Mouse (Mus musculus): ENCODE results near the gene Aspdh.
A peak's percentile ranks its signal among the peaks of the same experiment; 100 is the strongest.

The Aspdh gene

GRCm38 (mm10) chr7:44472961-44473646, 7.9 kb downstream of the Aspdh start:
- peak; percentile 5 for DNase-seq

- peak; percentile 85 for DNase-seq
Measured at GRCm38 (mm10) chr7:44474419-44474818, 9.2 kb downstream of the Aspdh start.

- peak; percentile 11 for DNase-seq
Measured at GRCm38 (mm10) chr7:44475046-44475614, 9.9 kb downstream of the Aspdh start.

GRCm38 (mm10) chr7:44482836-44483435, 17.7 kb downstream of the Aspdh start:
- DNase-seq = no peak

GRCm38 (mm10) chr7:44484109-44484508, 18.9 kb downstream of the Aspdh start:
- no peak for DNase-seq

GRCm38 (mm10) chr7:44484841-44485571, 19.8 kb downstream of the Aspdh start:
- peak; percentile 76 for DNase-seq

- DNase-seq = no peak
Measured at GRCm38 (mm10) chr7:44485572-44486195, 20.5 kb downstream of the Aspdh start.

- DNase-seq = no peak
Measured at GRCm38 (mm10) chr7:44486927-44487575, 21.9 kb downstream of the Aspdh start.

- no peak for DNase-seq
Measured at GRCm38 (mm10) chr7:44487936-44488335, 22.7 kb downstream of the Aspdh start.

GRCm38 (mm10) chr7:44488545-44488944, 23.4 kb downstream of the Aspdh start:
- no peak for DNase-seq

- DNase-seq = no peak
Measured at GRCm38 (mm10) chr7:44490281-44490680, 25.1 kb downstream of the Aspdh start.

GRCm38 (mm10) chr7:44491391-44491790, 26.2 kb downstream of the Aspdh start:
- no peak for DNase-seq

- no peak for DNase-seq
Measured at GRCm38 (mm10) chr7:44492166-44492826, 27.1 kb downstream of the Aspdh start.

- DNase-seq = no peak
Measured at GRCm38 (mm10) chr7:44494681-44495080, 29.5 kb downstream of the Aspdh start.

GRCm38 (mm10) chr7:44495086-44495485, 29.9 kb downstream of the Aspdh start:
- no peak for DNase-seq

- DNase-seq = peak; percentile 98
Measured at GRCm38 (mm10) chr7:44495992-44496770, 31.0 kb downstream of the Aspdh start, which contains the start of the genes Emc10 and Fam71e1. Emc10 (minus strand) TSS chr7:44496529. Fam71e1 (plus strand) TSS chr7:44496581.

GRCm38 (mm10) chr7:44496771-44497109, 31.5 kb downstream of the Aspdh start:
- DNase-seq = no peak

- DNase-seq = no peak
Measured at GRCm38 (mm10) chr7:44497361-44498055, 32.3 kb downstream of the Aspdh start.

GRCm38 (mm10) chr7:44498922-44499321, 33.7 kb downstream of the Aspdh start:
- no peak for DNase-seq

- DNase-seq = no peak
Measured at GRCm38 (mm10) chr7:44500046-44500445, 34.9 kb downstream of the Aspdh start.

Data from right cerebral cortex, adult 18-20 months (tissue).